Mouse (Mus musculus): ENCODE measurements around the gene Auh. TPM values are rescaled to one million over a fixed set of nuclear protein-coding genes. Genes with fewer than 3 reads are reported as not detected.
A peak's percentile ranks its signal among the peaks of the same experiment; 100 is the strongest.

Gene Auh
- total and polyA plus RNA-seq, 3 experiments = 68.5 to 191 (median 74.1) TPM

DNA sequence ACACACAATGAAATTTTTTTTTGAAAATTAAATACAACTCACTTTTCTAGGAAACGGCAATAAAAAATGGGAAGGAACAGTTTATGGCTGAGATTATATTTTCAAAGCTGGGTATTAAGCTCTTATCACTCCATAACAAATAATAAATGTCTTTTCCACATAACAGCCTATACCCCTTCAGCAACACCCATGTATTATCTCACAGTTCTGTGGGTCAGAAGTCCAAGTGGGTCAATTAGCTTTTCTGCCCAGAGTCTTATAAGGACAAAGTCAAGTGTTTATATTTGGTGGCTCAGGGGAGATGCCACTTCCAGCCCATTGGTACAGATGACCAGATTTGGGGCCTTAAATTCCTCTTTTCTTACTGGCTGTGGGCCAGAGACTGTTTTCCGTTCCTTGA is 129.4 kb downstream of the Auh start:
- H3K9ac ChIP-seq (ENCODE audit: insufficient read depth, low read depth) = no peak overlapping the region
- H3K79me2 ChIP-seq (replicated peaks; ENCODE audit: control insufficient read depth, extremely low read depth, insufficient read depth, poor library complexity, severe bottlenecking) = no peaks in the 10 kb centered on the region
- H3K4me3 ChIP-seq (replicated peaks in 1 of 3; ENCODE audit: low read depth in 2 of 3, low read length in 2 of 3, poor library complexity in 1 of 3) = no peak overlapping the region
- in situ Hi-C loops (cut with MboI; ENCODE audit: low pct_ligation_motif_present, low pct_unique_long_range_greater_than_20kb, low sequenced_read_pairs) = no loop called here
- H3K4me1 ChIP-seq (ENCODE audit: control insufficient read depth in 1 of 2, insufficient read depth in 2 of 2) = peaks cover 0 to 20% of the 10 kb centered on the region in 2 experiments; a peak in 2 of 4 replicates
- no peak overlapping the region for H3K4me2 ChIP-seq (ENCODE audit: insufficient read depth, low read depth, poor library complexity, severe bottlenecking)
- TF ChIP-seq SMC3 (IDR thresholded peaks at IDR 0.05; ENCODE audit: low read depth, low read length) (no peak), NELFE (IDR thresholded peaks at IDR 0.05; ENCODE audit: low read depth, low read length) (no peak), MAFK (IDR thresholded peaks at IDR 0.05; ENCODE audit: insufficient replicate concordance, low read length) (no peak), TBP (conservative IDR thresholded peaks at IDR 0.05; ENCODE audit: low read depth, low read length) (no peak), MEF2A (IDR thresholded peaks at IDR 0.05; ENCODE audit: borderline replicate concordance, low read depth, low read length) (no peak), IRF4 (IDR thresholded peaks at IDR 0.05; ENCODE audit: low read depth, low read length) (no peak), BHLHE40 (IDR thresholded peaks at IDR 0.05; ENCODE audit: low read depth, low read length) (no peak), CTCF (conservative IDR thresholded peaks at IDR 0.05 in 1 of 2, IDR thresholded peaks at IDR 0.05 in 1 of 2; ENCODE audit: low read depth in 2 of 2, low read length in 2 of 2) (no peak), ZMIZ1 (IDR thresholded peaks at IDR 0.05; ENCODE audit: low read depth, low read length) (no peak), USF2 (conservative IDR thresholded peaks at IDR 0.05; ENCODE audit: low read depth, low read length) (no peak), POLR2AphosphoS2 (IDR thresholded peaks at IDR 0.05; ENCODE audit: low read depth, low read length) (no peak), PAX5 (IDR thresholded peaks at IDR 0.05; ENCODE audit: low read length) (no peak), UBTF (IDR thresholded peaks at IDR 0.05; ENCODE audit: low read depth, low read length) (no peak), CHD2 (IDR thresholded peaks at IDR 0.05; ENCODE audit: low read length) (no peak), ETS1 (conservative IDR thresholded peaks at IDR 0.05; ENCODE audit: low read depth, low read length) (no peak), TCF12 (IDR thresholded peaks at IDR 0.05; ENCODE audit: low read depth, low read length) (no peak), ELF1 (IDR thresholded peaks at IDR 0.05; ENCODE audit: low read depth, low read length) (no peak), MAZ (IDR thresholded peaks at IDR 0.05; ENCODE audit: low read depth, low read length) (no peak), GABPA (IDR thresholded peaks at IDR 0.05; ENCODE audit: insufficient replicate concordance, low read depth, low read length) (no peak), EP300 (IDR thresholded peaks at IDR 0.05; ENCODE audit: low read length) (no peak)
- DNase-seq (ENCODE audit: extremely low read depth) = no peak
- dilution Hi-C loops (cut with MboI; ENCODE audit: extremely low pct_ligation_motif_present, extremely low pct_unique_long_range_greater_than_20kb, low sequenced_read_pairs) = no loop called here
- H3K27me3 ChIP-seq (replicated peaks) = peaks cover 3% of the 10 kb centered on the region
- no peaks in the 10 kb centered on the region for H3K9me3 ChIP-seq (replicated peaks; ENCODE audit: low read length)
- no peak overlapping the region for H3K27ac ChIP-seq (ENCODE audit: insufficient read depth, low read depth)
- H3K36me3 ChIP-seq (replicated peaks in 1 of 2; ENCODE audit: control insufficient read depth in 1 of 2, insufficient read depth in 1 of 2, low read length in 1 of 2) = no peaks in the 10 kb centered on the region

DNA sequence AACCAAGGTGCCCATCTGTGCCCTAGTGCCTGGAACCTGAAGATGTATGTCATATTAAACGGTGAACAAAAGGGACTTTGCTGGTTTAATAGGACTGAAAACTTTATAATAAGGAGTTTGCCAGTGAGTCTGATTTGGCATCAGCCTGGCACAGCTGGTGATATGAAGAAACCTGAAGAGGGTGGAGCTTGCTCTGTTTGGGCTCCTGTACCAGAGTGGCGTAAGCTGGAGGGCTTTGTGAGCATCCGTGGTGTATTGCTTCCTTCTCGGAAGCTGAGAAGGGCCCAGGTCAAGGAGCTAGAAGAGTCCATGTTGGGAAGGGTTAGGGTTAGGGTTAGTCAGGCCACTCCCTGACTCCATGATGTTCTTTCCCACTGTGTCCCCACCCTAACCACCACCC is 135.2 kb downstream of the Auh start:
- H3K9me3 ChIP-seq (replicated peaks; ENCODE audit: low read length) = no peaks in the 10 kb centered on the region
- H3K36me3 ChIP-seq (replicated peaks in 1 of 2; ENCODE audit: control insufficient read depth in 1 of 2, insufficient read depth in 1 of 2, low read length in 1 of 2) = no peaks in the 10 kb centered on the region
- DNase-seq (ENCODE audit: extremely low read depth) = no peak
- dilution Hi-C loops (cut with MboI; ENCODE audit: extremely low pct_ligation_motif_present, extremely low pct_unique_long_range_greater_than_20kb, low sequenced_read_pairs) (no loop called here), in situ Hi-C loops (cut with MboI; ENCODE audit: low pct_ligation_motif_present, low pct_unique_long_range_greater_than_20kb, low sequenced_read_pairs) (loop anchor here (5.0 to 10.0 kb wide), 2 partner anchors 72 to 131 kb away; partner anchors contain the start of gene Auh)
- 0 out of 2 replicates have a peak, but pooled peaks have one; percentile 3 for TF ChIP-seq SIN3A (IDR thresholded peaks at IDR 0.05; ENCODE audit: low read length)
- no peak for TF ChIP-seq NELFE (IDR thresholded peaks at IDR 0.05; ENCODE audit: low read depth, low read length)
- no peak overlapping the region for H3K4me3 ChIP-seq (replicated peaks in 1 of 3; ENCODE audit: low read depth in 2 of 3, low read length in 2 of 3, poor library complexity in 1 of 3)
- no peak overlapping the region; the same call in 1 of the 2 replicates for H3K4me2 ChIP-seq (ENCODE audit: insufficient read depth, low read depth, poor library complexity, severe bottlenecking)
- H3K9ac ChIP-seq (ENCODE audit: insufficient read depth, low read depth) = no peak overlapping the region
- H3K4me1 ChIP-seq (ENCODE audit: control insufficient read depth in 1 of 2, insufficient read depth in 2 of 2) = peaks cover 21 to 55% of the 10 kb centered on the region in 2 experiments
- no peaks in the 10 kb centered on the region for H3K79me2 ChIP-seq (replicated peaks; ENCODE audit: control insufficient read depth, extremely low read depth, insufficient read depth, poor library complexity, severe bottlenecking)
- peaks cover 3% of the 10 kb centered on the region for H3K27me3 ChIP-seq (replicated peaks)
- no peak overlapping the region for H3K27ac ChIP-seq (ENCODE audit: insufficient read depth, low read depth)
